Mouse (Mus musculus): ENCODE measurements around the gene Cxcl3.

- TF ChIP-seq POLR2A (IDR thresholded peaks at IDR 0.05; ENCODE audit: borderline replicate concordance, extremely low read depth, low read depth, low read length) = no peak
- TF ChIP-seq CTCF (IDR thresholded peaks at IDR 0.05; ENCODE audit: insufficient read depth, low read length) = no peak
These were observed 27.8 kb upstream of the Cxcl3 start for GRCm38 (mm10) chr5:90758020-90758605.

Data from lung, adult 2 months (tissue).